8 mouse cellular contexts compared by ENCODE assay signal in the genomic region with DNA sequence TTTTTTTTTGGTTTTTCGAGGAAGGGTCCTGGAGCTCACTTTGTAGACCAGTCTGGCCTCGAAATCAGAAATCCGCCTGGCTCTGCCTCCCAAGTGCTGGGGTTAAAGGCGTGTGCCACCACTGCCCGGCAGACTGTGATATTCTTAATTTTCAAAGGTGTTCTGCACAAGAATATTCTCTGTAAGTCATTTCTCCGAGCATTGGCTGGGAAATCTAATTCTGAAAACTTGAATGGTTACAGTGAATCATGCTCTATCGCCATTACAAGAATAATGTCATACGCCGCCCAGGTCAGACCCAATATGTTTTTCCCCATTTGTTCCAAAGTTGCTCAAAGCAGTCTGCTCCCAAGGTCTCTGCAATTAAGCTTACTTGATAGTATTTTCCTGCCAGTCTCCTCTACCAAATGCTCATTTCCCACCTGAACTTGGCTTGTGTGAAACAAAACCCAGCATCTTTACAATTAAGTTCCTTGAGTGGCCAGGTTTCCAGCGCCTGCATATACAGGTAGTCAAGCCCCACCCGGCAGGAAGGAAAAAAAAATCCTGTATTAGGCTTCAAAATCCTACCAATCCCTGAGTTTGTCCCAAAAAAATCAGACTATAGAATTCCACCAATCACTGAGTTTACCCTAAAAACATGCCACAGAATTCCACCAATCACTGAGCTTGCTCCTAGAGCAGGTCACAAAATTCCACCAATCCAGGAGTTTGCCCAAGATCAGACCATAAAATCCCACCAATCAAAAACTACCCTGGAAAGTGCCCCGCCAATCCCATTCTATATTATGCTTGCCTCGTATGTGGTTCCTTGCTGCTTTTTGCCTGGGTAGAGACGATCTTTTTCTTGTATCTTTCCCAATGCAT. TPM values are rescaled to one million over a fixed set of nuclear protein-coding genes. Genes with fewer than 3 reads are reported as not detected.
DNase-seq lines count a peak whose midpoint lies in the region; ATAC-seq and TF ChIP-seq lines count a peak whose summit lies in the region.

A gene (minus strand): TSS at position 51 of the 867 bp plus-strand sequence.

- no peaks in the 10 kb centered on the region for H3K27me3 ChIP-seq in kidney, postnatal 0 days (ENCODE audit: insufficient read depth, low read length)
- no peaks in the 10 kb centered on the region for H3K27me3 ChIP-seq in midbrain, embryonic 12.5 days

- H3K4me1 ChIP-seq in kidney, postnatal 0 days (replicated peaks; ENCODE audit: insufficient read depth, low read length): 0 out of 2 replicates have a peak, but pooled peaks cover 3% of the 10 kb centered on the region
- peaks cover 8% of the 10 kb centered on the region for H3K4me1 ChIP-seq in midbrain, embryonic 12.5 days

- peak within 1 kb of the TSS; percentile 81 for H3K9ac ChIP-seq in kidney, postnatal 0 days (ENCODE audit: low read depth, low read length)
- H3K9ac ChIP-seq in midbrain, embryonic 12.5 days (replicated peaks): peak within 1 kb of the TSS; percentile 87

- no peak for ATAC-seq in kidney, postnatal 0 days (replicated peaks; ENCODE audit: low FRiP score, low read depth)
- ATAC-seq in erythroid progenitor cell, adult 5-6 weeks (replicated peaks; ENCODE audit: low FRiP score, poor library complexity, severe bottlenecking): no peak
- ATAC-seq in midbrain, embryonic 12.5 days (ENCODE audit: low FRiP score, low read depth): no peak

- H3K4me2 ChIP-seq in kidney, postnatal 0 days (ENCODE audit: low read length): peak within 1 kb of the TSS; percentile 93
- H3K4me2 ChIP-seq in midbrain, embryonic 12.5 days (replicated peaks): peak within 1 kb of the TSS; percentile 94

- H3K9me3 ChIP-seq in kidney, postnatal 0 days (replicated peaks; ENCODE audit: low read length): no peaks in the 10 kb centered on the region
- H3K9me3 ChIP-seq in midbrain, embryonic 12.5 days: no peaks in the 10 kb centered on the region

- H3K36me3 ChIP-seq in kidney, postnatal 0 days (ENCODE audit: insufficient read depth, low read length): peaks cover 4% of the 10 kb centered on the region; the same call in 1 of the 2 replicates
- H3K36me3 ChIP-seq in midbrain, embryonic 12.5 days: 0 out of 2 replicates have a peak, but pooled peaks cover 20% of the 10 kb centered on the region

- peak within 1 kb of the TSS; percentile 86 for H3K4me3 ChIP-seq in kidney, postnatal 0 days (replicated peaks; ENCODE audit: low read depth, low read length)
- peak within 1 kb of the TSS; percentile 84 for H3K4me3 ChIP-seq in midbrain, embryonic 12.5 days

- WGBS in kidney, postnatal 0 days: 73% methylated on average over 14 of the region's 14 CpGs
- 72% methylated on average over 14 of the region's 14 CpGs for WGBS in large intestine, adult 2 months
- 81% methylated on average over 14 of the region's 14 CpGs for WGBS in midbrain, embryonic 12.5 days

- no peak for DNase-seq in kidney, postnatal 0 days (ENCODE audit: low spot score)
- DNase-seq in kidney, postnatal 10 days: no peak
- DNase-seq in ZHBTc4 (ENCODE audit: low read depth, low spot score) (peak; percentile 95), MN1 (ENCODE audit: low spot score) (no peak)
- DNase-seq in large intestine, adult 2 months (ENCODE audit: low read depth, low spot score): no peak
- DNase-seq in thymus, postnatal 25 days: no peak

- H3K27ac ChIP-seq in kidney, postnatal 0 days: peak within 1 kb of the TSS; percentile 78
- H3K27ac ChIP-seq in midbrain, embryonic 12.5 days (replicated peaks): peak within 1 kb of the TSS; percentile 80

- TF ChIP-seq CTCF in kidney, postnatal 0 days (IDR thresholded peaks at IDR 0.05; ENCODE audit: low read depth): no peak

RNA-seq across cellular contexts. Expression of the gene that starts here (rescaled TPM):
- polyA plus RNA-seq in kidney, postnatal 0 days (2015; fragmentation: Nextera tagmentation; extraction: Ambion mirVana): 25.5 and 29.2 TPM in 2 replicates
- total RNA-seq in erythroid progenitor cell, adult 5-6 weeks (2015; ENCODE audit: low replicate concordance): 32.1 and 61.2 TPM in 2 replicates
- total RNA-seq in erythroid progenitor cell, adult 5-6 weeks (2017; ENCODE audit: low replicate concordance): 25.3 and 25.9 TPM in 2 replicates
- 18.0 and 30.4 TPM in 2 replicates for polyA plus RNA-seq in large intestine, adult 2 months (2012; rRNA removed)
- polyA plus RNA-seq in midbrain, embryonic 12.5 days (2016; fragmentation: Nextera tagmentation; extraction: Ambion mirVana): 31.9 and 33.2 TPM in 2 replicates
